Mouse (Mus musculus): ENCODE measurements at regions not wholly inside any gene's neighbourhood (a gene's known extent, or its start where the extent isn't known, plus 50 kb on each side); places are given as distances from the start of the nearest gene placed in this dataset.

GRCm38 (mm10) chr16:93458598-93459496, 145.0 kb downstream of the Setd4 start:
- WGBS, result 53% methylated on average over 25 of the region's 25 CpGs
- no peak for DNase-seq (ENCODE audit: low read depth, low spot score)

GRCm38 (mm10) chr16:93458011-93458585, 145.8 kb downstream of the Setd4 start:
- no peak for DNase-seq (ENCODE audit: low read depth, low spot score)

GRCm38 (mm10) chr16:93456706-93457425, 147.0 kb downstream of the Setd4 start:
- no peak for DNase-seq (ENCODE audit: low read depth, low spot score)
- 61% methylated on average over 17 of the region's 17 CpGs for WGBS

More at GRCm38 (mm10) chr16:93458011-93458585, 145.8 kb downstream of the Setd4 start:
- 87% methylated on average over 20 of the region's 20 CpGs for WGBS

DNA sequence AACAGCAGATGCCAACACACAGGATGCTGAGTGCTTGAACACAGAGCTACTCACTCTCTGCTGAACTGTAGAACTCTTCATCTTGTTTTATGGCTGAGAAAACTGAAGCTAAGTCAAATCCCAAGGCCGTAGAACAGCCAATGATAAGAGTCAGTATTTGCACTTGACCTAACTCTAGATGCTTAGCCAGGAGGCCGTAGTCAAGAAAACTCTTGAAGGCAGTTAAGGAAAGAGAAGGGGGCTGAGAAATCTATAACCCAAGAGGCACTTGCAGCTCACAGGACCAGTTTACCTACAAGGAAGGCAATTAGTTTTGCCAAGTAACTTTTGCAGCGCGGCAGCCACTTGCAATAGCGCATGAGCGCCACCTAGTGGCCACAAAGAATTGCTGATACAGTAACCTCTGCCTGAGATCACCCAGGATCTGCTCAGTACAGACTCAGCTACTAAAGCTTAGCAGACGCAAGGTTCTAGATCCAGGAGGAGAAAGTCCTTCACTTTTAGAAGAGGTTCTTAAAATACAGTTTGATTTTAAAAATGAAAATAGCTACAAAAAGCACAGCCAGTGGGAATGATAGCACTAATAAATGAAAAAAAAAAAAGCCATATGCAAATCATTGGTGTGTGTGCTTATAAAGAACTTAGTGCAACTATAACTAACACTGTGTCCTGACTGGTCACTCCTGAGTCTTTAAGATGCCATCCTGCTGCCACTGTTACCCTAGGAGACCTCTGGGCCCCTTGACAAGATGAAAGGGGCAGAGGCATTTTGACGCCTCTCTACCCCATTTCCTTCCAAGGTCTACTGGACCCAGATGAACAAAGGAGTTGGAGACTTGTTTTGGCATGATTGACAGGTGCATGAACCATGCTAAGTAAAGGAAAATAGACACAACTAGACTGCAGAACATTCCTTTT, 149.5 kb downstream of the Setd4 start:
- peak; percentile 63 for DNase-seq (ENCODE audit: low read depth, low spot score)
- WGBS, result 17% methylated on average over 8 of the region's 8 CpGs

DNA sequence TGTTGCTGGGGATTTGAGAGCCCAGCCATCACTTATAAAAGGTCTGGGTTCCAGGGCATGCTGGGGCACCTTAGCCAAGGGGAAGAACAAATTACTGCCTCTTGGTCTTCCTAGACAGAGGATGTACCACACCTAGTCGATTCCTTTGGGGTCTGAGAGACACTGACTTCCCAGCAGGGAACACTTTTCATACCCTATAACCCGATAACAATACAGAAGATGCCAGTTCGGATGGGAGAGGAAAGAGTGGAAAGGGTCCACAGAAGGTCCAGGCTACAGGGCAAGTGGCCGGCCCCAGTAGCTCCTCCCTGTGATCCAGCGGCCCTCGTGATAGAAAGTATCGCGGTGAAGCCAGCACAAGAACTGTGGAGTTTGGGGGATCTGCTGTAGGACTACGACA, 150.8 kb downstream of the Setd4 start:
- 82% methylated on average over 9 of the region's 9 CpGs for WGBS

DNA sequence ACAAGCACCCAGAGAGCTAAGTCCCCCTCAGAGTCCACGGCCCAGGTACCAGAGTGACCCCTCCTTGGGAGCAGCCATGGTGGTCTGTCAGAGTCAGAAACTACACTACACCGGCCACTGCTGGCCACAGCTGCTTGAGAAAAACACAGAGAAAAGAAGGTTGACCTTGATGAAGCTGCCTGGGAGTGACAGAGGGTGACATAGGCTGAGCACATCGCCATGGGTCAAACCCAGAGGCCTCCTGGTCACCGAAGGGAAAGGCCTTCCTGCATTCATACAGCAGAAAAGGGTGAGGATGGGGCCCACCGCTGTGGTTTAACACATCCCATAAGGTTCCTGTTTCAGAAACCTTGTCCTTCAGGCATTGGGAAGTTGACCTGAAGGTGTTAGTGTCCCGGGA, 153.0 kb downstream of the Setd4 start:
- 94% methylated on average over 6 of the region's 6 CpGs for WGBS
- DNase-seq (ENCODE audit: low read depth, low spot score), result no peak

More for the DNA sequence above, 150.8 kb downstream of the Setd4 start:
- no peak for DNase-seq (ENCODE audit: low read depth, low spot score)

DNA sequence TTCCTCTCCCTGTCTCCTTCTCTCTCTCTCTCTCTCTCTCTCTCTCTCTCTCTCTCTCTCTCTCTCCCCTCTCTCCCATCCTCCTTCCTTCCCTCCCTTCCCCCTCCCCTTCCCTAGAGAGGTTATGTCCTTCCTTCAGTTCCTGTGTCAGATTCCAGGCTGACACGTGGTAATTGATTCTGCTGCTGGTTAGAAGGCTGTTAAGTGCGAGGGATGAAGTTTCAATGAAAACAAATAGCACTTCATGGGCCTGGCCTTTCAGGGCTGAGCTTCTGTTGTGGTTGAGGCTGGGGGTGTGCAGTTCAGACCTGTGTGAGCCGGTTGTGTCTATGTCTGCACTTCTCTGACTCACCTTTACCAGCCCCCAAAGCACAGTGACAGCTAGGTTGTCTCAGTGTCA, 153.9 kb downstream of the Setd4 start:
- no peak for DNase-seq (ENCODE audit: low read depth, low spot score)
- WGBS, result 46% methylated on average over 3 of the region's 3 CpGs

DNA sequence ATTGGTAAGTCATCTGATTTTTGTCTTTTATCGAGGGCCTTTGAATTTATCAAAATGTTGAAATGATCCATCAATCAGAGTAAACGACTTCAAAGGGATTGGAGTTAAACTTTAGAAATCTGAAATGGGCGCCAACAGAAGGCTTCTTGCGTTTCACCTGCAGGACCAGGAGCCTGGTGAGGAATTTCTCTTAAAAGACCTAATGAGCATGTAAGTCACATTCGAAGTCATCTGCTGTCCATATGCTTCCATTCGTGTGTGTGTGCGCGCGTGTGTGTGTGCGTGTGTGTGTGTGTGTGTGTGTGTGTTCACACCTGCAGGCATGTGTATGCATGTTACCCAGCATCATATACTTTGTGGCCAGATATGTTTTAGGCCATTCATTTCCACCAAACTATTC, 155.7 kb downstream of the Setd4 start:
- 92% methylated on average over 10 of the region's 10 CpGs for WGBS
- no peak for DNase-seq (ENCODE audit: low read depth, low spot score)

- WGBS, result 81% methylated on average over 5 of the region's 5 CpGs
- no peak for DNase-seq (ENCODE audit: low read depth, low spot score)
Measured at GRCm38 (mm10) chr16:93446970-93447369, 156.9 kb downstream of the Setd4 start.

DNA sequence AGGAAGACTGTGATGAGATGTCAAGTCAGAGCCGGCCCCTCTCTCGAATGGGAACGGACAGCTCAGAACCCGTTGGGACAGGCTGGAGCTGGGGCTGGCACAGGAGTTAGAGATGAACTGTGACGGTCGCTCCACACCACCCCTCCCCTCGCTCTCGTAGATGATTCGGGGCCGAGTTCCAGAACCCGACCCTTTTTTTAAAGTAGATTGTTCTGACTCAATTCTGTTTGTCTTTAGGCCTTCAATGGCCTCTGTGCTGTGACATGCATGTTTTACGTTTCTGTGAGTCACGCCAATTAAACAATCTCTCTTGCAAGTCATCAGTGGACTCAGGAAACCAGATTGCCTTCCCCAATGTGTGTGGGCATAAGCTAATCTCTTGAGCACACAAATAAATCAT, 157.7 kb downstream of the Setd4 start:
- 27% methylated on average over 13 of the region's 13 CpGs for WGBS
- DNase-seq (ENCODE audit: low read depth, low spot score), result no peak

DNA sequence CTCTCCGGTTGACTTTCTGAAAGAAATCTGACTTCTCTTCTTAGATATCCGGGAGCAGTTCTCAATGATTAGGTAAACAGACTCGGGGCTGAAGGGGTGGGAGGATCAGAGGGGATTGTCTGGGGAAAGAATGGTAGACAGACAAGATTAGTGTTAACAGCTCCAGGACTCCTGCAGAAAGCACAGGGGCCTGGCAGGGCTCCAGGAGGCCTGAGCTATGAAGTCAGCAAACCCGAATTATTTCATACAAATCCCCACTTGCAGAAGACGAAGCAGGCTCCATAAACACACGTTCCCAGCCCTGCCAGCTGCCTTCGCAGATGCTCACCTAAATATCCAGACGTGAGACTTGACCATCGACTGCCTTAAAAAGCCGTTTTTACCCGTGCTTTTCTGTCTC, 161.0 kb downstream of the Setd4 start:
- DNase-seq (ENCODE audit: low read depth, low spot score), result no peak
- WGBS, result 42% methylated on average over 11 of the region's 11 CpGs

GRCm38 (mm10) chr16:93437608-93438425, 166.0 kb downstream of the Setd4 start:
- no peak for DNase-seq (ENCODE audit: low read depth, low spot score)
- 41% methylated on average over 14 of the region's 14 CpGs for WGBS

GRCm38 (mm10) chr16:93436732-93437131, 167.1 kb downstream of the Setd4 start:
- WGBS, result 59% methylated on average over 3 of the region's 3 CpGs
- no peak for DNase-seq (ENCODE audit: low read depth, low spot score)

- DNase-seq (ENCODE audit: low read depth, low spot score), result no peak
- 89% methylated on average over 5 of the region's 5 CpGs for WGBS
Measured at GRCm38 (mm10) chr16:93431316-93431715, 172.5 kb downstream of the Setd4 start.

GRCm38 (mm10) chr16:93429324-93429781, 174.5 kb downstream of the Setd4 start:
- no peak for DNase-seq (ENCODE audit: low read depth, low spot score)
- WGBS, result 39% methylated on average over 8 of the region's 8 CpGs

- 79% methylated on average over 4 of the region's 4 CpGs for WGBS
Measured at GRCm38 (mm10) chr16:93427264-93427663, 176.6 kb downstream of the Setd4 start.

GRCm38 (mm10) chr16:93425731-93426130, 178.1 kb downstream of the Setd4 start:
- WGBS, result 58% methylated on average over 6 of the region's 6 CpGs
- DNase-seq (ENCODE audit: low read depth, low spot score), result no peak

More at GRCm38 (mm10) chr16:93427264-93427663, 176.6 kb downstream of the Setd4 start:
- no peak for DNase-seq (ENCODE audit: low read depth, low spot score)

GRCm38 (mm10) chr16:93423174-93423573, 180.7 kb downstream of the Setd4 start:
- no peak for DNase-seq (ENCODE audit: low read depth, low spot score)
- WGBS, result 26% methylated on average over 13 of the region's 13 CpGs
